Comparison of ENCODE assay signal across 24 mouse cellular contexts in genomic region chr14:12178645-12179044, GRCm38 (mm10).
DNase-seq lines count a peak whose midpoint lies in the region; ATAC-seq and TF ChIP-seq lines count a peak whose summit lies in the region.
"Had no signal": no experiment of that assay in that cellular context is flagged by ENCODE, and none has a peak within 500 bp of the region (broad histone marks: within the 10 kb centered on the region; RNA-seq: fewer than 3 reads in every experiment).

No protein-coding gene starts in this region.

- intact Hi-C loops in heart, adult 2 months (cut with DNase I): no loop called here

- TF ChIP-seq POLR2A in heart, adult 2 months (IDR thresholded peaks at IDR 0.05; ENCODE audit: insufficient read depth, low read depth, low read length): no peak

- no peak for TF ChIP-seq CTCF in heart, adult 2 months (IDR thresholded peaks at IDR 0.05)

- peak overlapping the region; percentile 16 to 36; a peak in 3 of 4 replicates for H3K27ac ChIP-seq in heart, embryonic 14.5 days (replicated peaks in 1 of 2; ENCODE audit: control insufficient read depth in 1 of 2, insufficient read depth in 1 of 2, low read depth in 2 of 2, low read length in 2 of 2)
- H3K27ac ChIP-seq in heart, adult 2 months: no peak overlapping the region
- H3K27ac ChIP-seq in heart, embryonic 16.5 days (ENCODE audit: low read length): no peak overlapping the region
- no peak overlapping the region for H3K27ac ChIP-seq in heart, embryonic 12.5 days (ENCODE audit: poor library complexity, severe bottlenecking)
- H3K27ac ChIP-seq: embryonic facial prominence, embryonic 10.5 days; embryonic facial prominence, embryonic 12.5 days; forebrain, embryonic 13.5 days had no signal

- no peaks in the 10 kb centered on the region for H3K9me3 ChIP-seq in heart, embryonic 14.5 days (ENCODE audit: control insufficient read depth, low read length)
- no peaks in the 10 kb centered on the region for H3K9me3 ChIP-seq in heart, embryonic 16.5 days (replicated peaks; ENCODE audit: control insufficient read depth, low read length)
- no peaks in the 10 kb centered on the region for H3K9me3 ChIP-seq in heart, embryonic 12.5 days (replicated peaks)
- H3K9me3 ChIP-seq: embryonic facial prominence, embryonic 10.5 days; embryonic facial prominence, embryonic 12.5 days; forebrain, embryonic 13.5 days; forebrain, embryonic 15.5 days; G1E had no signal

- H3K4me2 ChIP-seq in heart, embryonic 14.5 days (ENCODE audit: low read length): no peak overlapping the region
- no peak overlapping the region for H3K4me2 ChIP-seq in heart, embryonic 16.5 days (ENCODE audit: low read depth, low read length)
- H3K4me2 ChIP-seq in heart, embryonic 12.5 days: no peak overlapping the region
- H3K4me2 ChIP-seq: embryonic facial prominence, embryonic 12.5 days; forebrain, embryonic 13.5 days; forebrain, embryonic 15.5 days had no signal

- H3K9ac ChIP-seq in heart, embryonic 14.5 days (ENCODE audit: low read length): no peak overlapping the region
- no peak overlapping the region for H3K9ac ChIP-seq in heart, adult 2 months (ENCODE audit: low read depth, low read length)
- H3K9ac ChIP-seq in heart, embryonic 16.5 days (ENCODE audit: low read length): no peak overlapping the region
- no peak overlapping the region for H3K9ac ChIP-seq in heart, embryonic 12.5 days
- H3K9ac ChIP-seq: embryonic facial prominence, embryonic 12.5 days; forebrain, embryonic 13.5 days; forebrain, embryonic 15.5 days had no signal

- no peaks in the 10 kb centered on the region for H3K79me2 ChIP-seq in heart, adult 2 months (replicated peaks; ENCODE audit: control insufficient read depth, insufficient read depth, low read length)

- H3K36me3 ChIP-seq in heart, embryonic 14.5 days (ENCODE audit: control insufficient read depth, insufficient read depth, low read length): no peaks in the 10 kb centered on the region
- H3K36me3 ChIP-seq in heart, adult 2 months (ENCODE audit: control insufficient read depth, insufficient read depth, low read length): no peaks in the 10 kb centered on the region
- no peaks in the 10 kb centered on the region for H3K36me3 ChIP-seq in heart, embryonic 16.5 days (ENCODE audit: control insufficient read depth, insufficient read depth)
- H3K36me3 ChIP-seq in heart, embryonic 12.5 days: 0 out of 2 replicates have a peak, but pooled peaks cover 3% of the 10 kb centered on the region
- H3K36me3 ChIP-seq: embryonic facial prominence, embryonic 10.5 days; embryonic facial prominence, embryonic 12.5 days; forebrain, embryonic 15.5 days; G1E had no signal

- 40% methylated on average over 1 of the region's 1 CpGs for WGBS in heart, embryonic 14.5 days
- WGBS in heart, adult 2 months: 90% methylated on average over 1 of the region's 1 CpGs
- 64% methylated on average over 1 of the region's 1 CpGs for WGBS in heart, embryonic 16.5 days
- 66% methylated on average over 1 of the region's 1 CpGs for WGBS in heart, embryonic 12.5 days

- no peak for DNase-seq in frontal cortex, postnatal 14 days (ENCODE audit: low spot score in 2 of 2)
- DNase-seq in heart, adult 2 months: no peak
- DNase-seq: adrenal gland, adult 8-10 months; adrenal gland, postnatal 14 days; adrenal gland, postnatal 36 days; B cell, adult 2 months; cerebellum, adult 11-12 months; cerebellum, adult 2 months; cerebellum, adult 9-10 months; cerebellum, postnatal 10 days; cerebellum, postnatal 25 days had no signal

- ATAC-seq in frontal cortex, adult (ENCODE audit: low TSS enrichment): peak; percentile 44
- ATAC-seq in heart, embryonic 14.5 days (ENCODE audit: insufficient number of reproducible peaks, insufficient read depth, low FRiP score, low read depth): no peak
- peak; percentile 83 for ATAC-seq in heart, embryonic 16.5 days (replicated peaks; ENCODE audit: extremely low read depth, insufficient read depth, low FRiP score)
- no peak for ATAC-seq in heart, embryonic 12.5 days (ENCODE audit: insufficient number of reproducible peaks, low FRiP score)
- ATAC-seq: activated CD4-positive, CD25-positive, alpha-beta regulatory T cell, adult 4 months; CD4-positive, CD25-positive, alpha-beta regulatory T cell, adult 4 months; forebrain, embryonic 13.5 days; forebrain, embryonic 15.5 days; Patski had no signal

- H3K4me3 ChIP-seq in heart, embryonic 14.5 days (ENCODE audit: control insufficient read depth in 1 of 2, insufficient read depth in 1 of 2, low read depth in 1 of 2, low read length in 2 of 2): no peak overlapping the region
- no peak overlapping the region for H3K4me3 ChIP-seq in heart, adult 2 months
- H3K4me3 ChIP-seq in heart, embryonic 16.5 days (ENCODE audit: low read length): no peak overlapping the region
- no peak overlapping the region for H3K4me3 ChIP-seq in heart, embryonic 12.5 days
- H3K4me3 ChIP-seq: embryonic facial prominence, embryonic 10.5 days; embryonic facial prominence, embryonic 12.5 days; forebrain, embryonic 13.5 days; forebrain, embryonic 15.5 days had no signal

- no peaks in the 10 kb centered on the region for H3K27me3 ChIP-seq in heart, embryonic 14.5 days (ENCODE audit: control insufficient read depth, insufficient read depth, low read length)
- no peaks in the 10 kb centered on the region for H3K27me3 ChIP-seq in heart, adult 2 months (ENCODE audit: control insufficient read depth, insufficient read depth, low read length)
- no peaks in the 10 kb centered on the region for H3K27me3 ChIP-seq in heart, embryonic 16.5 days (ENCODE audit: control insufficient read depth, insufficient read depth, low read length)
- no peaks in the 10 kb centered on the region for H3K27me3 ChIP-seq in heart, embryonic 12.5 days (replicated peaks)
- H3K27me3 ChIP-seq: CH12.LX; embryonic facial prominence, embryonic 12.5 days; forebrain, embryonic 13.5 days; forebrain, embryonic 15.5 days; Patski had no signal

- peaks cover 7 to 10% of the 10 kb centered on the region in 2 experiments for H3K4me1 ChIP-seq in heart, embryonic 14.5 days (ENCODE audit: control insufficient read depth in 2 of 2, insufficient read depth in 2 of 2, low read length in 2 of 2)
- H3K4me1 ChIP-seq in heart, adult 2 months (ENCODE audit: control insufficient read depth, insufficient read depth, low read length): no peaks in the 10 kb centered on the region
- H3K4me1 ChIP-seq in heart, embryonic 16.5 days (ENCODE audit: control insufficient read depth, insufficient read depth, low read length): peaks cover 10% of the 10 kb centered on the region
- H3K4me1 ChIP-seq in heart, embryonic 12.5 days (replicated peaks): peaks cover 11% of the 10 kb centered on the region
- H3K4me1 ChIP-seq: embryonic facial prominence, embryonic 12.5 days had no signal

- no peak for TF ChIP-seq EP300 in heart, adult 2 months (IDR thresholded peaks at IDR 0.05; ENCODE audit: insufficient read depth, low read depth, low read length)

Comparison
In these comparisons a context has a peak if more than half of its experiments do, and no peak if none do; other contexts are left out.
1. ATAC-seq: peak in frontal cortex, adult (single experiment) and heart, embryonic 16.5 days (single experiment); none in heart, embryonic 14.5 days (single experiment) and heart, embryonic 12.5 days (single experiment).
2. H3K27ac ChIP-seq: peak in heart, embryonic 14.5 days (2 of 2); none in heart, adult 2 months (single experiment), heart, embryonic 16.5 days (single experiment) and heart, embryonic 12.5 days (single experiment).